Mouse (Mus musculus) intestine, embryonic 16.5 days (tissue): ENCODE results near the gene Zfp112. TPM values are rescaled to one million over a fixed set of nuclear protein-coding genes. Genes with fewer than 3 reads are reported as not detected.

ENCODE experiments used
- ATAC-seq: fragments of 200-750 bp; cut with Nextera tagmentation; 2 replicates; pipeline ENCODE4 v1.8.0; 2017; ENCODE audit warnings: moderate TSS enrichment, moderate library complexity
- H3K27ac ChIP-seq: fragments of 300-500 bp; sonication (generic); 2 replicates; pipeline ENCODE4 v1.5.1; 2014; ENCODE audit warnings: mild to moderate bottlenecking, low read length
- H3K27me3 ChIP-seq: fragments of 300-500 bp; sonication (generic); replicated peaks from 2 replicates; pipeline ENCODE4 v1.6.1; 2014; ENCODE audit warnings: low read length, control low read depth, mixed read lengths; ENCODE audit not compliant: control insufficient read depth, insufficient read depth
- H3K36me3 ChIP-seq: fragments of 300-500 bp; sonication (generic); 2 replicates; pipeline ENCODE4 v1.6.1; 2014; ENCODE audit warnings: low read length, control low read depth; ENCODE audit not compliant: control insufficient read depth, insufficient read depth
- H3K4me1 ChIP-seq: fragments of 300-500 bp; sonication (generic); 2 replicates; pipeline ENCODE4 v1.6.1; 2014; ENCODE audit warnings: low read length, control low read depth, mixed read lengths; ENCODE audit not compliant: control insufficient read depth, insufficient read depth
- H3K4me2 ChIP-seq: fragments of 300-500 bp; sonication (generic); 2 replicates; pipeline ENCODE4 v1.6.1; 2014; ENCODE audit warnings: low read depth, low read length, control low read depth
- H3K4me3 ChIP-seq: fragments of 300-500 bp; sonication (generic); 2 replicates; pipeline ENCODE4 v1.5.1; 2014; ENCODE audit warnings: mild to moderate bottlenecking, low read length
- H3K9ac ChIP-seq: fragments of 300-500 bp; sonication (generic); 2 replicates; pipeline ENCODE4 v1.6.1; 2014; ENCODE audit warnings: low read depth, low read length
- H3K9me3 ChIP-seq: fragments of 300-500 bp; sonication (generic); 2 replicates; pipeline ENCODE4 v1.6.1; 2016; ENCODE audit warnings: low read length, control low read depth; ENCODE audit not compliant: control insufficient read depth
- WGBS: fragments of 180-500 bp; shearing (Covaris S2); extraction: QIAGEN DNeasy Blood & Tissue Kit; methylation state at CpG from one replicate; pipeline ENCODE4 v1.1.7; 2014; 5-methylcytosine and 5-hydroxymethylcytosine counted together
- polyA plus RNA-seq: library from polyadenylated mRNA; unstranded; fragments of >200 nt; fragmentation: Nextera tagmentation; extraction: Ambion mirVana; gene quantifications from 2 replicates; pipeline ENCODE4 v1.2.1, GENCODE M21; 2015

The Zfp112 gene
- polyA plus RNA-seq, 1 experiment from 2014 or later: 4.3 TPM

- Histone ChIP-seq H3K36me3 (no peaks in the 10 kb centered on the region), H3K4me2 (peak within 1 kb of the TSS; percentile 49), H3K4me3 (peak within 1 kb of the TSS; percentile 63), H3K9ac (peak within 1 kb of the TSS; percentile 78), H3K9me3 (no peaks in the 10 kb centered on the region), H3K27me3 (no peaks in the 10 kb centered on the region), H3K27ac (peak within 1 kb of the TSS; percentile 65; the same call in 1 of the 2 replicates), H3K4me1 (no peaks in the 10 kb centered on the region)
- ATAC-seq: peak; percentile 94
- WGBS: 13% methylated on average over 23 of the region's 23 CpGs
Measured at GRCm38 (mm10) chr7:24174618-24175336, 62.7 kb downstream of the Zfp112 start, which contains the start of gene Zfp114. Zfp114 (plus strand) TSS chr7:24175060.

- peak; percentile 32; the same call in 1 of the 2 replicates for ATAC-seq
- Histone ChIP-seq H3K27ac (no peak overlapping the region), H3K4me3 (peak overlapping the region; percentile 63), H3K36me3 (no peaks in the 10 kb centered on the region), H3K27me3 (no peaks in the 10 kb centered on the region), H3K4me2 (peak overlapping the region; percentile 49), H3K9ac (peak overlapping the region; percentile 78), H3K9me3 (no peaks in the 10 kb centered on the region), H3K4me1 (no peaks in the 10 kb centered on the region)
- WGBS: 57% methylated on average over 6 of the region's 6 CpGs
Measured at GRCm38 (mm10) chr7:24175337-24175711, 63.2 kb downstream of the Zfp112 start.

Other genes starting within 250 kb of the Zfp112 start
- not detected in 2 replicates for gene Vmn1r177, start 245.9 kb upstream of the Zfp112 start, polyA plus RNA-seq
- not detected in 2 replicates for gene Vmn1r178, start 220.3 kb upstream of the Zfp112 start, polyA plus RNA-seq
- gene Vmn1r179, start 185.3 kb upstream of the Zfp112 start, polyA plus RNA-seq: not detected in 2 replicates
- gene Vmn1r180, start 161.7 kb upstream of the Zfp112 start, polyA plus RNA-seq: not detected in 2 replicates
- not detected in 2 replicates for gene Vmn1r181, start 137.7 kb upstream of the Zfp112 start, polyA plus RNA-seq
- not detected in 2 replicates for gene V1rd19, start 110.6 kb upstream of the Zfp112 start, polyA plus RNA-seq
- not detected in 2 replicates for gene Vmn1r183, start 59.1 kb upstream of the Zfp112 start, polyA plus RNA-seq
- gene Zfp180, start 30.4 kb upstream of the Zfp112 start, polyA plus RNA-seq: 13.2 and 15.0 TPM in 2 replicates
- gene Zfp235, start 21.9 kb downstream of the Zfp112 start, polyA plus RNA-seq: 12.0 and 13.6 TPM in 2 replicates
- 2.5 and 3.4 TPM in 2 replicates for gene Zfp114, start 62.7 kb downstream of the Zfp112 start, polyA plus RNA-seq
- 6.7 and 8.2 TPM in 2 replicates for gene Zfp111, start 99.1 kb downstream of the Zfp112 start, polyA plus RNA-seq
- 3.7 TPM in 2 replicates for gene Zfp109, start 125.2 kb downstream of the Zfp112 start, polyA plus RNA-seq
- 2.4 and 2.9 TPM in 2 replicates for gene Zfp108, start 142.5 kb downstream of the Zfp112 start, polyA plus RNA-seq
- gene Zfp93, start 158.1 kb downstream of the Zfp112 start, polyA plus RNA-seq: 5.4 and 6.8 TPM in 2 replicates
- 18.7 and 21.7 TPM in 2 replicates for gene Zfp61, start 188.9 kb downstream of the Zfp112 start, polyA plus RNA-seq
- 6.0 and 7.3 TPM in 2 replicates for gene Zfp94, start 204.4 kb downstream of the Zfp112 start, polyA plus RNA-seq
- not detected in 2 replicates for gene Tescl, start 221.6 kb downstream of the Zfp112 start, polyA plus RNA-seq
- 0.10 TPM in 1 of 2 replicates, not detected in the other for gene Lypd5, start 236.9 kb downstream of the Zfp112 start, polyA plus RNA-seq